Mouse (Mus musculus): ENCODE results near the gene Hist2h2bb. TPM values are rescaled to one million over a fixed set of nuclear protein-coding genes. Genes with fewer than 3 reads are reported as not detected.

Hist2h2bb gene
- total and polyA plus RNA-seq, 2 experiments from 2014 or later, result 1.4 to 397 TPM

GRCm38 (mm10) chr3:96248141-96249033, 21.2 kb upstream of the Hist2h2bb start:
- peak overlapping the region; percentile 51 for H3K4me2 ChIP-seq (ENCODE audit: low read depth, low read length)
- ATAC-seq (no peak), DNase-seq (ENCODE audit: low spot score) (no peak)
- peak overlapping the region; percentile 28; the same call in 1 of the 2 replicates for H3K4me3 ChIP-seq (ENCODE audit: low read length)
- no peaks in the 10 kb centered on the region for H3K27me3 ChIP-seq (ENCODE audit: insufficient read depth, low read length)
- 51% methylated on average over 6 of the region's 6 CpGs for WGBS
- TF ChIP-seq CTCF (IDR thresholded peaks at IDR 0.05; ENCODE audit: low read depth), result no peak
- no peaks in the 10 kb centered on the region for H3K4me1 ChIP-seq (ENCODE audit: insufficient read depth, low read length)
- H3K9me3 ChIP-seq (ENCODE audit: low read length), result no peaks in the 10 kb centered on the region
- H3K36me3 ChIP-seq (ENCODE audit: insufficient read depth, low read length), result no peaks in the 10 kb centered on the region
- H3K9ac ChIP-seq (replicated peaks; ENCODE audit: low read length), result no peak overlapping the region
- no peak overlapping the region for H3K27ac ChIP-seq

GRCm38 (mm10) chr3:96249034-96249345, 20.6 kb upstream of the Hist2h2bb start:
- ATAC-seq (no peak), DNase-seq (ENCODE audit: low spot score) (no peak)
- no peaks in the 10 kb centered on the region for H3K27me3 ChIP-seq (ENCODE audit: insufficient read depth, low read length)
- TF ChIP-seq CTCF (IDR thresholded peaks at IDR 0.05; ENCODE audit: low read depth), result no peak
- peak overlapping the region; percentile 51; the same call in 1 of the 2 replicates for H3K4me2 ChIP-seq (ENCODE audit: low read depth, low read length)
- no peak overlapping the region for H3K4me3 ChIP-seq (ENCODE audit: low read length)
- H3K4me1 ChIP-seq (ENCODE audit: insufficient read depth, low read length), result no peaks in the 10 kb centered on the region
- H3K27ac ChIP-seq, result no peak overlapping the region
- WGBS, result 54% methylated on average over 4 of the region's 4 CpGs
- H3K36me3 ChIP-seq (ENCODE audit: insufficient read depth, low read length), result no peaks in the 10 kb centered on the region
- no peak overlapping the region for H3K9ac ChIP-seq (replicated peaks; ENCODE audit: low read length)
- no peaks in the 10 kb centered on the region for H3K9me3 ChIP-seq (ENCODE audit: low read length)

DNA sequence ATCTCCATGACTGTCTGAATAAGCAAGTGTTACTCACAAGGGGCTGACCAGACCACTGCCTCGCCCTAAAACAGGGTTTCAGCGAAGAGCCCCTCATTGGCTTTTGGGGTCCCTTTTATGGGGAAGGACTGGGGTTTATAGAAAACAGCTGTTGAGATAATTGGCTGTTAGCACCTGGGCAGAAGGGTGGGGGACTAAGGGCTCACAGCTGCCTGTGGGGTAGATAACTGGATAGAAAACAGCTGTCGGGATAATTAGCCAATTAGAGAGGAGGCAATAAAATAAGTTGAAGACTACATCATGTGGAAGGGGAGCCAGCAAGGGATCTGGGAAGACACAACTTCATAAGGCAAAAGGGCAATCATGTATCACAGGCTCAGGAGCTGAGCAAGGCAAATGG, 18.7 kb upstream of the Hist2h2bb start:
- no peaks in the 10 kb centered on the region for H3K27me3 ChIP-seq (ENCODE audit: insufficient read depth, low read length)
- WGBS, result 83% methylated on average over 3 of the region's 3 CpGs
- no peak for DNase-seq (ENCODE audit: low spot score)
- no peaks in the 10 kb centered on the region for H3K36me3 ChIP-seq (ENCODE audit: insufficient read depth, low read length)
- H3K9me3 ChIP-seq (ENCODE audit: low read length), result no peaks in the 10 kb centered on the region
- no peaks in the 10 kb centered on the region for H3K4me1 ChIP-seq (ENCODE audit: insufficient read depth, low read length)
- TF ChIP-seq CTCF (IDR thresholded peaks at IDR 0.05; ENCODE audit: low read depth), result no peak
- H3K4me2 ChIP-seq (ENCODE audit: low read depth, low read length), result no peak overlapping the region
- no peak overlapping the region for H3K9ac ChIP-seq (replicated peaks; ENCODE audit: low read length)
- H3K4me3 ChIP-seq (ENCODE audit: low read length), result no peak overlapping the region
- ATAC-seq, result no peak
- no peak overlapping the region for H3K27ac ChIP-seq

DNA sequence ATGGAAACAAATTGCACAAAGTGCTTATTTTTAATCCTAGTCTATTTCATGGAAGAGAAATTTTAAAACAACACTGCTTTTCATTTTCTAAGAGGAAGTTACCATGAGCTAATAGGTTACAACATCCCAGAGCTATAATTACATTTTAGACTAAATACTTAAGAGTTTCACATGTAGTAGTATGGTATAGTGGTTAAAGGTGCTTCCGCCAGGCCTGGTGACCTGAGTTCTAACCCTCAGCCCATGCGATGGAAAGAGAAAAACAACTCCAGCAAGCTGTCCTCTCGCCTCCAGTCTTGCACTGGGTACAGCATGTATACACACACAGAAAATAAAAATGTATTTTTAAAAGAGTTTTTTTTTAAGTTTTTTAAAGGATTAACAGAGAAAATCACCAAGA, 17.8 kb upstream of the Hist2h2bb start:
- Histone ChIP-seq H3K4me2 (ENCODE audit: low read depth, low read length) (no peak overlapping the region), H3K9ac (replicated peaks; ENCODE audit: low read length) (no peak overlapping the region), H3K27ac (no peak overlapping the region), H3K36me3 (ENCODE audit: insufficient read depth, low read length) (no peaks in the 10 kb centered on the region), H3K4me1 (ENCODE audit: insufficient read depth, low read length) (no peaks in the 10 kb centered on the region), H3K27me3 (ENCODE audit: insufficient read depth, low read length) (no peaks in the 10 kb centered on the region), H3K4me3 (ENCODE audit: low read length) (no peak overlapping the region), H3K9me3 (ENCODE audit: low read length) (no peaks in the 10 kb centered on the region)
- ATAC-seq (no peak), DNase-seq (ENCODE audit: low spot score) (no peak)
- WGBS, result 96% methylated on average over 3 of the region's 3 CpGs
- no peak for TF ChIP-seq CTCF (IDR thresholded peaks at IDR 0.05; ENCODE audit: low read depth)

DNA sequence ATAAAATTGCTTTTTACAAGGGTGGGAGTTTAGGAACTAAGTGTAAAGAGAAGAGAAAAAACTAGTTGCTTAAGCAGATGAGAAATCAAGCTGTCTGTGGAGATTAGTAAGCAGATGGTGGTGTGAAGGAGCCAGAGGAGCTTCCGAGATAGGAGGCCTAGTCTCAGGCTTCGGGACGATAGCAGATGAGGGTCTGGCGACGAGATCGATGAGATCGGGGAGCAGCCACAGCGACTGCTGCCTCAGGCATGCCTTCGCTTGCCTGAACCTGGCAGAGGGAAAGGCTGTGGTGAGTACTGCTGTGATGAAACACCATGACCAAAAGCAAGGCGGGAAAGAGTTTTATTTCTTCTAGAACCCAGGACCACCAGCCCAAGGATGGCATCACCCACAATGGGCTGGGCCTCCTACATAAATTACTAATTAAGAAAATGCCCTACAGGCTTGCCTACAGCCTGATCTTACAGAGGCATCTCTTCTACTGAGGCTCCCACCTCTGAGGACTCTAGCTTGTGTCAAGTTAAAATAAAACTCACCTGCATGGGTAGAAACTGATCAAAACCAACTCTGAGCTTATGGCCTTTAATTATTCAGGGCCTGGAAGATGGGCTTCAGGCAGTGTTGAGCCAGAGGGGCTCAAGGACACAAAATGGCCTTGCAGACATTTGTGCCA, 14.7 kb upstream of the Hist2h2bb start:
- no peaks in the 10 kb centered on the region for H3K9me3 ChIP-seq (ENCODE audit: low read length)
- no peaks in the 10 kb centered on the region for H3K27me3 ChIP-seq (ENCODE audit: insufficient read depth, low read length)
- H3K4me3 ChIP-seq (ENCODE audit: low read length), result no peak overlapping the region
- no peaks in the 10 kb centered on the region for H3K36me3 ChIP-seq (ENCODE audit: insufficient read depth, low read length)
- no peak overlapping the region for H3K9ac ChIP-seq (replicated peaks; ENCODE audit: low read length)
- ATAC-seq (peak; percentile 70), DNase-seq (ENCODE audit: low spot score) (peak; percentile 64)
- no peak overlapping the region for H3K4me2 ChIP-seq (ENCODE audit: low read depth, low read length)
- 43% methylated on average over 10 of the region's 10 CpGs for WGBS
- TF ChIP-seq CTCF (IDR thresholded peaks at IDR 0.05; ENCODE audit: low read depth), result no peak
- no peak overlapping the region for H3K27ac ChIP-seq
- no peaks in the 10 kb centered on the region for H3K4me1 ChIP-seq (ENCODE audit: insufficient read depth, low read length)

- Histone ChIP-seq H3K4me3 (ENCODE audit: low read length) (no peak overlapping the region), H3K9ac (replicated peaks; ENCODE audit: low read length) (no peak overlapping the region), H3K4me1 (ENCODE audit: insufficient read depth, low read length) (no peaks in the 10 kb centered on the region), H3K9me3 (ENCODE audit: low read length) (no peaks in the 10 kb centered on the region), H3K27me3 (ENCODE audit: insufficient read depth, low read length) (no peaks in the 10 kb centered on the region), H3K27ac (no peak overlapping the region), H3K36me3 (ENCODE audit: insufficient read depth, low read length) (no peaks in the 10 kb centered on the region), H3K4me2 (ENCODE audit: low read depth, low read length) (no peak overlapping the region)
- ATAC-seq (no peak), DNase-seq (ENCODE audit: low spot score) (no peak)
- WGBS, result 82% methylated on average over 5 of the region's 5 CpGs
- no peak for TF ChIP-seq CTCF (IDR thresholded peaks at IDR 0.05; ENCODE audit: low read depth)
Measured at GRCm38 (mm10) chr3:96255926-96256593, 13.5 kb upstream of the Hist2h2bb start.
